Mouse (Mus musculus) stomach, postnatal 0 days (tissue): ENCODE data around the gene Ptprcap. TPM values are rescaled to one million over a fixed set of nuclear protein-coding genes. Genes with fewer than 3 reads are reported as not detected.
"Not testable (repeated sequence)": the region's sequence is repeated elsewhere in the genome, so short reads cannot be mapped to it uniquely, and the experiment has no call there.

Experiments
- ATAC-seq: fragments of 200-750 bp; cut with Nextera tagmentation; 2 replicates; pipeline ENCODE4 v1.8.0; 2017; ENCODE audit not compliant: low FRiP score, low TSS enrichment
- DNase-seq: peaks from one replicate; pipeline ENCODE4 v3.0.0-alpha.2; 2016; ENCODE audit warnings: low spot score
- H3K27ac ChIP-seq: fragments of 300-500 bp; sonication (generic); replicated peaks from 2 replicates; pipeline ENCODE4 v1.5.1; 2014; ENCODE audit warnings: mild to moderate bottlenecking, control low read depth
- H3K27me3 ChIP-seq: fragments of 300-500 bp; sonication (generic); 2 replicates; pipeline ENCODE4 v1.6.1; 2014; ENCODE audit warnings: low read length; ENCODE audit not compliant: control insufficient read depth, insufficient read depth
- H3K36me3 ChIP-seq: fragments of 300-500 bp; sonication (generic); 2 replicates; pipeline ENCODE4 v1.6.1; 2014; ENCODE audit warnings: low read length, mixed read lengths; ENCODE audit not compliant: control insufficient read depth, insufficient read depth
- H3K4me1 ChIP-seq: fragments of 300-500 bp; sonication (generic); replicated peaks from 2 replicates; pipeline ENCODE4 v1.6.1; 2014; ENCODE audit warnings: antibody characterized with exemption; ENCODE audit not compliant: control insufficient read depth, insufficient read depth
- H3K4me2 ChIP-seq: fragments of 300-500 bp; sonication (generic); replicated peaks from 2 replicates; pipeline ENCODE4 v1.6.1; 2014; ENCODE audit warnings: low read depth, mild to moderate bottlenecking, control low read depth, moderate library complexity
- H3K4me3 ChIP-seq: fragments of 300-500 bp; sonication (generic); 2 replicates; pipeline ENCODE4 v1.5.1; 2014; ENCODE audit warnings: low read depth, low read length, control low read depth
- H3K9ac ChIP-seq: fragments of 300-500 bp; sonication (generic); 2 replicates; pipeline ENCODE4 v1.6.1; 2014; ENCODE audit warnings: mild to moderate bottlenecking, low read length, control low read depth, mixed read lengths
- H3K9me3 ChIP-seq: fragments of 300-500 bp; sonication (generic); 2 replicates; pipeline ENCODE4 v1.6.1; 2016; ENCODE audit warnings: low read length; ENCODE audit not compliant: control insufficient read depth
- CTCF ChIP-seq: IDR thresholded peaks from 2 replicates; pipeline ENCODE4 v1.5.1; 2016; ENCODE audit warnings: antibody characterized with exemption, low read depth, mild to moderate bottlenecking, moderate library complexity
- EP300 ChIP-seq: optimal IDR thresholded peaks from 2 replicates; pipeline ENCODE3; 2016; ENCODE audit warnings: antibody characterized with exemption
- WGBS: fragments of 180-500 bp; shearing (Covaris S2); extraction: QIAGEN DNeasy Blood & Tissue Kit; methylation state at CpG from one replicate; pipeline ENCODE4 v1.1.7; 2014; 5-methylcytosine and 5-hydroxymethylcytosine counted together
- polyA plus RNA-seq: library from polyadenylated mRNA; unstranded; fragments of >200 nt; fragmentation: Nextera tagmentation; extraction: Ambion mirVana; gene quantifications from 2 replicates; pipeline ENCODE4 v1.2.1, GENCODE M21; 2015

Ptprcap gene
- polyA plus RNA-seq, 1 experiment from 2014 or later, result 1.3 TPM

DNA sequence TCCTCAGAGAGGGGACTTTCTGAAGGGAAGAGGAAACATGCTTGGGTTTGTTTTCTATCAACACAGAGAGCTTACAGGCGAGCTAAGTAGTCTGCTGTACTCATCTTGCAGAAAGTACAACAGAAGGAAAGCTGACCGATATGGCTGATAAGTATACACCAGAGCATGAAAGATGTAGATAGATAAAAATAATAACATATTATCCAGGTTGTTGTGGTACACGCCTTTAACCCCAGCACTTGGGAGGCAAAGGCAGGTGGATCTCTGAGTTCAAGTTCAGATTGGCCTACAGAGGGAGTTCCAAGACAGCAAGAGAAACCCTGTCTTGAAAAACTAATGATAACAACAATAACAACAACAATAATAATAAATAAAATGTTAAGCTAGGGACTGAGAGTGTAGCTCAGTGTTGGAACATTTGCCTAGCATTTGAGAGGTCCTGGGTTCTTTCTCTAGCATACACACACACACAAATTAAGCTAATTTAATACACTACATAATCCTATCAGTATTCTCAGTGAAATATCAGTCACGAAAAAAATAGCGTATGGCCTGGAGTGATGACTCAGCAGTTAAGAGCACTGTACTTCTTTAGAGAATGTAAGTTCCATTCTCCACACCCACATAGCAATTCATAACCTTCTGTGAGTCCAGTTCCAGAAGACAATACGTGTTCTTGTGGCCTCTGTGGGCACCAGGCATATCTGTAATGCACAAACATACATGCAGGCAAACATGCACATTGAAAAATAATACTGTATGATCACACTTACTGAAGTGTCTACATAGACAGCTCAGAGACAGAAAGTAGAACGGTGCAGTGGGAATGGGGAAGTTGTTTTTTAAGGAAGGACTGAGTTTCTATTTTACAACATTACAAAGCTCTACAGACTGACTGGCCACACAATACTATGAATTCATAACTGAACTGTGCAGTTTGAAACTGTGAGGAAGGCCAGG, 30.7 kb upstream of the Ptprcap start:
- H3K36me3 ChIP-seq, result 0 out of 2 replicates have a peak, but pooled peaks cover 4% of the 10 kb centered on the region
- WGBS, result 70% methylated on average over 7 of the region's 7 CpGs

GRCm38 (mm10) chr19:4124432-4124831, 29.0 kb upstream of the Ptprcap start:
- TF ChIP-seq CTCF, result no peak
- no peak for TF ChIP-seq EP300
- Histone ChIP-seq H3K27ac (no peak overlapping the region), H3K9me3 (no peaks in the 10 kb centered on the region), H3K4me1 (peaks cover 10% of the 10 kb centered on the region), H3K36me3 (peaks cover 6% of the 10 kb centered on the region), H3K27me3 (no peaks in the 10 kb centered on the region), H3K9ac (no peak overlapping the region), H3K4me2 (no peak overlapping the region), H3K4me3 (no peak overlapping the region)
- ATAC-seq, result no peak
- no peak for DNase-seq
- 66% methylated on average over 4 of the region's 4 CpGs for WGBS

More for the DNA sequence above, 30.7 kb upstream of the Ptprcap start:
- Histone ChIP-seq H3K4me3 (no peak overlapping the region), H3K27me3 (no peaks in the 10 kb centered on the region), H3K4me1 (peaks cover 10% of the 10 kb centered on the region), H3K9me3 (no peaks in the 10 kb centered on the region), H3K27ac (no peak overlapping the region), H3K9ac (no peak overlapping the region), H3K4me2 (no peak overlapping the region)
- TF ChIP-seq CTCF (peak; percentile 25; the same call in 1 of the 2 replicates), EP300 (no peak)
- no peak for ATAC-seq
- no peak for DNase-seq

DNA sequence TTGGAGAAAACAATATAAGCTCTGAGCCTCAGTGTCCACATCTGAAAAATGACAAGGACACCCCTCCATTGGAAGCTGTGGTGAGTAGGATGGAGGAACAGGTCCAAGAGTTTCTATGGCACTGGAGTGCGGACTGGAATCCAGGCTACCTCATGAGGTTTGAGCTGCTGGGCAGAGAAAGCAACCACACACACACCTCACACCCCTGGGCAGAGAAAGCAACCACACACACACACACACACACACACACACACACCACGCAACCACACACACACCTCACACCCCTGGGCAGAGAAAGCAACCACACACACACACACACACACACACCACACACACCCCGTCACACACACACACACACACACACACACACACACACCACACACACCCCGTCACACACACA, 28.1 kb upstream of the Ptprcap start:
- WGBS, result 23% methylated on average over 2 of the region's 4 CpGs
- not testable (repeated sequence) for H3K27me3 ChIP-seq, DNase-seq, H3K9me3 ChIP-seq, H3K9ac ChIP-seq
- H3K36me3 ChIP-seq, result peaks cover 11% of the 10 kb centered on the region
- H3K4me1 ChIP-seq, result peaks cover 10% of the 10 kb centered on the region
- peak overlapping the region; percentile 48 for H3K4me2 ChIP-seq
- H3K27ac ChIP-seq, result 0 out of 2 replicates have a peak overlapping the region, but pooled peaks have one; percentile 18
- ATAC-seq, result peak; percentile 25
- H3K4me3 ChIP-seq, result peak overlapping the region; percentile 84

- H3K4me3 ChIP-seq, result peak within 1 kb of the TSS; percentile 84
- peak within 1 kb of the TSS; percentile 77 for H3K4me2 ChIP-seq
- DNase-seq, result peak; percentile 99
- ATAC-seq, result peak; percentile 96
- peak within 1 kb of the TSS; percentile 89 for H3K9ac ChIP-seq
- no peaks in the 10 kb centered on the region for H3K27me3 ChIP-seq
- WGBS, result 1% methylated on average over 57 of the region's 64 CpGs
- 0 out of 2 replicates have a peak, but pooled peaks cover 3% of the 10 kb centered on the region for H3K4me1 ChIP-seq
- H3K36me3 ChIP-seq, result peaks cover 11% of the 10 kb centered on the region
- H3K27ac ChIP-seq, result peak within 1 kb of the TSS; percentile 81
- TF ChIP-seq CTCF (peak; percentile 79), EP300 (no peak)
- no peaks in the 10 kb centered on the region for H3K9me3 ChIP-seq
These were observed 27.4 kb upstream of the Ptprcap start, which contains the start of gene Aip for GRCm38 (mm10) chr19:4125741-4126696. Aip (minus strand) TSS chr19:4125858.

- H3K9me3 ChIP-seq, result no peaks in the 10 kb centered on the region
- peak overlapping the region; percentile 81 for H3K27ac ChIP-seq
- H3K27me3 ChIP-seq, result no peaks in the 10 kb centered on the region
- H3K9ac ChIP-seq, result peak overlapping the region; percentile 89
- peak overlapping the region; percentile 84 for H3K4me3 ChIP-seq
- peak; percentile 62 for DNase-seq
- peak overlapping the region; percentile 77 for H3K4me2 ChIP-seq
- 0 out of 2 replicates have a peak, but pooled peaks cover 3% of the 10 kb centered on the region for H3K4me1 ChIP-seq
- no peak for TF ChIP-seq EP300
- no peak for TF ChIP-seq CTCF
- WGBS, result 41% methylated on average over 7 of the region's 7 CpGs
- H3K36me3 ChIP-seq, result peaks cover 13% of the 10 kb centered on the region
- ATAC-seq, result no peak
These were observed 26.5 kb upstream of the Ptprcap start for GRCm38 (mm10) chr19:4126759-4127495.
